Mouse (Mus musculus) kidney, postnatal 0 days (tissue): ENCODE measurements around the gene Efcab2. TPM values are rescaled to one million over a fixed set of nuclear protein-coding genes. Genes with fewer than 3 reads are reported as not detected.

Source experiments
- ATAC-seq: fragments of 200-750 bp; cut with Nextera tagmentation; replicated peaks from 2 replicates; pipeline ENCODE4 v1.8.0; 2017; ENCODE audit warnings: low read depth, moderate number of reproducible peaks, moderate TSS enrichment, moderate library complexity; ENCODE audit not compliant: low FRiP score
- DNase-seq: peaks from one replicate; pipeline ENCODE4 v3.0.0-alpha.2; 2016; ENCODE audit warnings: low spot score
- H3K27ac ChIP-seq: fragments of 300-500 bp; sonication (generic); 2 replicates; pipeline ENCODE4 v1.5.1; 2014; ENCODE audit warnings: mild to moderate bottlenecking
- H3K27me3 ChIP-seq: fragments of 300-500 bp; sonication (generic); 2 replicates; pipeline ENCODE4 v1.6.1; 2014; ENCODE audit warnings: low read length, mixed read lengths; ENCODE audit not compliant: insufficient read depth
- H3K36me3 ChIP-seq: fragments of 300-500 bp; sonication (generic); 2 replicates; pipeline ENCODE4 v1.6.1; 2014; ENCODE audit warnings: low read length, mixed read lengths; ENCODE audit not compliant: insufficient read depth
- H3K4me1 ChIP-seq: fragments of 300-500 bp; sonication (generic); replicated peaks from 2 replicates; pipeline ENCODE4 v1.6.1; 2014; ENCODE audit warnings: antibody characterized with exemption, low read length, mixed read lengths; ENCODE audit not compliant: insufficient read depth
- H3K4me2 ChIP-seq: fragments of 300-500 bp; sonication (generic); 2 replicates; pipeline ENCODE4 v1.6.1; 2014; ENCODE audit warnings: mild to moderate bottlenecking, low read length, moderate library complexity, mixed read lengths
- H3K4me3 ChIP-seq: fragments of 300-500 bp; sonication (generic); replicated peaks from 2 replicates; pipeline ENCODE4 v1.5.1; 2014; ENCODE audit warnings: low read depth, low read length
- H3K9ac ChIP-seq: fragments of 300-500 bp; sonication (generic); 2 replicates; pipeline ENCODE4 v1.6.1; 2014; ENCODE audit warnings: low read depth, low read length
- H3K9me3 ChIP-seq: fragments of 300-500 bp; sonication (generic); replicated peaks from 2 replicates; pipeline ENCODE4 v1.6.1; 2016; ENCODE audit warnings: low read length, inconsistent platforms, mixed read lengths
- CTCF ChIP-seq: IDR thresholded peaks from 2 replicates; pipeline ENCODE4 v1.5.1; 2016; ENCODE audit warnings: antibody characterized with exemption, low read depth, mild to moderate bottlenecking, moderate library complexity
- WGBS: fragments of 180-500 bp; shearing (Covaris S2); extraction: QIAGEN DNeasy Blood & Tissue Kit; methylation state at CpG from one replicate; pipeline ENCODE4 v1.1.7; 2014; 5-methylcytosine and 5-hydroxymethylcytosine counted together
- polyA plus RNA-seq: library from polyadenylated mRNA; unstranded; fragments of >200 nt; fragmentation: Nextera tagmentation; extraction: Ambion mirVana; gene quantifications from 2 replicates; pipeline ENCODE4 v1.2.1, GENCODE M21; 2015

Efcab2 gene
- polyA plus RNA-seq, 1 experiment from 2014 or later = 8.1 TPM

DNA sequence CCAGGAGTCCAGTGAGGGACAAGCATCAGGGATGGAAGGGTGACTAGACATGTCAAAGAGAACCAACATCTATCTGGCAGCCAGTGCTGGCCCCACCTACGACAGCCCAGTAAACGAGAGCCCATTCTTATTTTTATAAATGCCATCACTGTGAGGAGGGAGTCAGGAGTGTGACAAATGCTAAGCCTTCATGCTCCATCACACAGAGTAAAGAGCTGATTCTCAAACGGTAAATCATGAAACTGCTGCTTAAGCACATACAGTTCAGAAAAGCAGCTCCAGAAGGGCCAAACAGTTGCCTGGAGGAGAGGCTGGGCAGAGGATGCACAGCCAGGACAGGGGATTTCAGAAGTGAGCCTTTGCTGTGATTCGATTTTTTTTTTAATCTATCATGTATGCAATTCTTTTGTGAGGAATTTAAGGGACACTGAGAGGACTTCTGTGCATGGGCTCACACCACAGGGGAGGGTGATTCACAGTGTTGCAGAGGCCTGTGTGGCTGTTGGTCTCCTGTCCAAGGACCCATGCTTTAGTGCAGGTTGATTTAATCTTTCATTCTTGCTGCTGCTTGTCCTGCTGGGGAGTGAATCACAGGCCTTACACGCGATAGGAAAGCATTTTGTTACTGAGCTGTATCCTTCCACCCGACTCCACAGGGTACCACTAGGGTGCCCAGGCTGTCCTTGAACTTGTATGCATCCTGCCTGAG, 106.6 kb downstream of the Efcab2 start:
- ATAC-seq (0 out of 2 replicates have a peak, but pooled peaks have one; percentile 33), DNase-seq (peak; percentile 66)
- Histone ChIP-seq H3K4me3 (no peak overlapping the region), H3K9me3 (no peaks in the 10 kb centered on the region), H3K4me2 (no peak overlapping the region), H3K4me1 (no peaks in the 10 kb centered on the region), H3K27me3 (no peaks in the 10 kb centered on the region), H3K9ac (no peak overlapping the region), H3K27ac (no peak overlapping the region), H3K36me3 (no peaks in the 10 kb centered on the region)
- 39% methylated on average over 7 of the region's 7 CpGs for WGBS
- TF ChIP-seq CTCF = no peak

- no peak for DNase-seq
- no peak overlapping the region for H3K9ac ChIP-seq
- H3K4me3 ChIP-seq = no peak overlapping the region
- 22% methylated on average over 6 of the region's 8 CpGs for WGBS
- H3K36me3 ChIP-seq = no peaks in the 10 kb centered on the region
- H3K27me3 ChIP-seq = no peaks in the 10 kb centered on the region
- no peaks in the 10 kb centered on the region for H3K9me3 ChIP-seq
- H3K27ac ChIP-seq = no peak overlapping the region
- H3K4me1 ChIP-seq = no peaks in the 10 kb centered on the region
- H3K4me2 ChIP-seq = no peak overlapping the region
- ATAC-seq = peak; percentile 25; the same call in 1 of the 2 replicates
- no peak for TF ChIP-seq CTCF
Measured at GRCm38 (mm10) chr1:178513954-178514353, 108.1 kb downstream of the Efcab2 start.

- Histone ChIP-seq H3K9ac (no peak overlapping the region), H3K36me3 (no peaks in the 10 kb centered on the region), H3K27ac (no peak overlapping the region), H3K9me3 (no peaks in the 10 kb centered on the region), H3K4me3 (no peak overlapping the region), H3K4me2 (no peak overlapping the region), H3K27me3 (no peaks in the 10 kb centered on the region), H3K4me1 (no peaks in the 10 kb centered on the region)
- DNase-seq = no peak
- no peak for TF ChIP-seq CTCF
- ATAC-seq = no peak
- WGBS = 85% methylated on average over 2 of the region's 2 CpGs
Measured at GRCm38 (mm10) chr1:178515839-178516238, 110.0 kb downstream of the Efcab2 start.

- Histone ChIP-seq H3K4me3 (no peak overlapping the region), H3K36me3 (no peaks in the 10 kb centered on the region), H3K27me3 (no peaks in the 10 kb centered on the region), H3K9me3 (no peaks in the 10 kb centered on the region), H3K4me2 (no peak overlapping the region), H3K27ac (no peak overlapping the region), H3K9ac (no peak overlapping the region), H3K4me1 (peaks cover 2% of the 10 kb centered on the region; the same call in 1 of the 2 replicates)
- DNase-seq = no peak
- WGBS = 85% methylated on average over 5 of the region's 5 CpGs
- TF ChIP-seq CTCF = no peak
- no peak for ATAC-seq
Measured at GRCm38 (mm10) chr1:178522389-178522788, 116.5 kb downstream of the Efcab2 start.

GRCm38 (mm10) chr1:178523152-178523551, 117.3 kb downstream of the Efcab2 start:
- Histone ChIP-seq H3K36me3 (no peaks in the 10 kb centered on the region), H3K9ac (no peak overlapping the region), H3K4me3 (no peak overlapping the region), H3K9me3 (no peaks in the 10 kb centered on the region), H3K4me1 (peaks cover 6% of the 10 kb centered on the region; the same call in 1 of the 2 replicates), H3K27ac (no peak overlapping the region), H3K4me2 (no peak overlapping the region), H3K27me3 (no peaks in the 10 kb centered on the region)
- no peak for ATAC-seq
- no peak for TF ChIP-seq CTCF
- WGBS = 36% methylated on average over 5 of the region's 5 CpGs
- DNase-seq = no peak

DNA sequence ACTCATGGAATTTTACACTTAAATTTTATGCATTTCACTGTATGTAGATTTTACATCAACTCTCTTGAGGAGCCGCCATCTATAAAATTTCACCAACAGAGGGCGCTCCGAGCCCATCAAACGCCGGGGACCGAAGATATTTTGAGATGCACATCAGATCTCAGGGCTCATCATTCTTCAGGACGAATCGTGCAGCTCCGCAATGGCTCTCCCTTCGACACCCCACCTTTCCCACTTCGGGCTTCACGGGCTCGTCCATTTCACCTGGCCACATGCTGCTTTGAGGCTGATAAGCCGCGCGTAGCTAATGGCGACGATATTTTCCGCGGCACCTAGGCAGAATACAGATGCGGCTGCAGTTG, 121.3 kb downstream of the Efcab2 start:
- Histone ChIP-seq H3K9ac (no peak overlapping the region), H3K36me3 (no peaks in the 10 kb centered on the region), H3K4me2 (peak overlapping the region; percentile 100), H3K27me3 (peaks cover 5% of the 10 kb centered on the region), H3K4me3 (peak overlapping the region; percentile 71), H3K27ac (0 out of 2 replicates have a peak overlapping the region, but pooled peaks have one; percentile 78), H3K9me3 (no peaks in the 10 kb centered on the region), H3K4me1 (peaks cover 12% of the 10 kb centered on the region)
- no peak for ATAC-seq
- peak; percentile 92 for DNase-seq
- under 1% methylated on average over 21 of the region's 21 CpGs for WGBS
- TF ChIP-seq CTCF = peak; percentile 80
